Mouse (Mus musculus): ENCODE measurements around the gene Bmf.

- TF ChIP-seq CTCF (IDR thresholded peaks at IDR 0.05; ENCODE audit: low read depth), result no peak
- no peak for TF ChIP-seq EP300 (optimal IDR thresholded peaks at IDR 0.05)
Observed at GRCm38 (mm10) chr2:118480886-118481285, 68.6 kb downstream of the Bmf start.

Measured in stomach, postnatal 0 days (tissue).